Mouse (Mus musculus) CH12.LX (cell line): ENCODE data around the gene Ppp2r5d. TPM values are rescaled to one million over a fixed set of nuclear protein-coding genes. Genes with fewer than 3 reads are reported as not detected.

Source experiments
- DNase-seq: peaks from one replicate; pipeline ENCODE4 v3.0.0-alpha.2; 2013; ENCODE audit errors: extremely low read depth
- H3K27ac ChIP-seq: 2 replicates; pipeline ENCODE4 v1.5.1; 2012; ENCODE audit warnings: low read depth, mild to moderate bottlenecking, control low read depth, moderate library complexity; ENCODE audit not compliant: insufficient read depth
- H3K27me3 ChIP-seq: replicated peaks from 2 replicates; pipeline ENCODE3; 2012; ENCODE audit warnings: inconsistent platforms
- H3K36me3 ChIP-seq, 2 experiments: replicated peaks in 1 of 2; 2 replicates each; pipeline versions ENCODE3 to v1.6.1; 2012; ENCODE audit warnings: inconsistent platforms in 1 of 2, low read length in 1 of 2, mild to moderate bottlenecking in 1 of 2, mixed read lengths in 1 of 2, moderate library complexity in 1 of 2; ENCODE audit not compliant: control insufficient read depth in 1 of 2, insufficient read depth in 1 of 2
- H3K4me1 ChIP-seq, 2 experiments: 2 replicates each; pipeline ENCODE4 v1.6.1; 2012; ENCODE audit warnings: inconsistent platforms in 1 of 2, moderate library complexity in 1 of 2; ENCODE audit not compliant: insufficient read depth in 2 of 2, control insufficient read depth in 1 of 2
- H3K4me2 ChIP-seq: 2 replicates; pipeline ENCODE4 v1.6.1; 2012; ENCODE audit warnings: low read depth, mild to moderate bottlenecking, control low read depth; ENCODE audit not compliant: poor library complexity, insufficient read depth, severe bottlenecking
- H3K4me3 ChIP-seq, 3 experiments: fragments of 150-350 bp in 1 of 3; sonication (generic) in 1 of 3; replicated peaks in 1 of 3; 2 replicates each; pipeline versions ENCODE3 to v1.5.1; 2011 to 2012; ENCODE audit warnings: low read depth in 2 of 3, low read length in 2 of 3, mild to moderate bottlenecking in 2 of 3, moderate library complexity in 2 of 3, control low read depth in 1 of 3, improper control_type of control experiment in 1 of 3, inconsistent platforms in 1 of 3, mixed read lengths in 1 of 3; ENCODE audit not compliant: poor library complexity in 1 of 3
- H3K79me2 ChIP-seq: replicated peaks from 2 replicates; pipeline ENCODE4 v1.6.1; 2012; ENCODE audit warnings: mild to moderate bottlenecking, moderate library complexity; ENCODE audit not compliant: control insufficient read depth, poor library complexity, insufficient read depth, severe bottlenecking; ENCODE audit errors: extremely low read depth
- H3K9ac ChIP-seq: 2 replicates; pipeline ENCODE4 v1.6.1; 2012; ENCODE audit warnings: low read depth, mild to moderate bottlenecking, control low read depth, moderate library complexity; ENCODE audit not compliant: insufficient read depth
- H3K9me3 ChIP-seq: replicated peaks from 2 replicates; pipeline ENCODE3; 2012; ENCODE audit warnings: low read length, inconsistent platforms, mixed read lengths
- CHD1 ChIP-seq: IDR thresholded peaks from 2 replicates; pipeline ENCODE4 v1.6.1; 2012; ENCODE audit warnings: low read depth, low read length, improper control_type of control experiment, inconsistent platforms
- CTCF ChIP-seq, 2 experiments: IDR thresholded peaks in 1 of 2; conservative IDR thresholded peaks in 1 of 2; 2 replicates each; pipeline ENCODE4 v1.5.1; 2011 to 2012; ENCODE audit warnings: low read depth in 2 of 2, low read length in 2 of 2, improper control_type of control experiment in 1 of 2, inconsistent platforms in 1 of 2, mild to moderate bottlenecking in 1 of 2, moderate library complexity in 1 of 2
- ELF1 ChIP-seq: IDR thresholded peaks from 2 replicates; pipeline ENCODE4 v1.6.1; 2014; ENCODE audit warnings: low read depth, mild to moderate bottlenecking, inconsistent platforms, low read length, improper control_type of control experiment
- EP300 ChIP-seq: IDR thresholded peaks from 2 replicates; pipeline ENCODE4 v1.6.1; 2011; ENCODE audit warnings: low read length, improper control_type of control experiment
- GABPA ChIP-seq: IDR thresholded peaks from 2 replicates; pipeline ENCODE4 v1.6.1; 2012; ENCODE audit warnings: low read depth, low read length, improper control_type of control experiment, inconsistent platforms; ENCODE audit not compliant: insufficient replicate concordance
- IRF4 ChIP-seq: IDR thresholded peaks from 2 replicates; pipeline ENCODE4 v1.6.1; 2014; ENCODE audit warnings: low read depth, mild to moderate bottlenecking, inconsistent platforms, low read length, improper control_type of control experiment
- KAT2A ChIP-seq: IDR thresholded peaks from 2 replicates; pipeline ENCODE4 v1.6.1; 2012; ENCODE audit warnings: low read length, improper control_type of control experiment, inconsistent platforms; ENCODE audit not compliant: insufficient replicate concordance
- MAFK ChIP-seq: IDR thresholded peaks from 2 replicates; pipeline ENCODE4 v1.6.1; 2011; ENCODE audit warnings: low read length, improper control_type of control experiment; ENCODE audit not compliant: insufficient replicate concordance
- MAX ChIP-seq: IDR thresholded peaks from 2 replicates; pipeline ENCODE4 v1.6.1; 2011; ENCODE audit warnings: low read length, improper control_type of control experiment
- MAZ ChIP-seq: IDR thresholded peaks from 2 replicates; pipeline ENCODE4 v1.6.1; 2012; ENCODE audit warnings: low read depth, mild to moderate bottlenecking, inconsistent platforms, low read length, improper control_type of control experiment, moderate library complexity
- MYC ChIP-seq: IDR thresholded peaks from 2 replicates; pipeline ENCODE4 v1.6.1; 2011; ENCODE audit warnings: low read depth, mild to moderate bottlenecking, improper control_type of control experiment, low read length
- NRF1 ChIP-seq: IDR thresholded peaks from 2 replicates; pipeline ENCODE4 v1.6.1; 2014; ENCODE audit warnings: low read depth, mild to moderate bottlenecking, inconsistent platforms, low read length, improper control_type of control experiment, moderate library complexity
- PAX5 ChIP-seq: IDR thresholded peaks from 2 replicates; pipeline ENCODE4 v1.6.1; 2012; ENCODE audit warnings: low read length, inconsistent platforms, mixed read lengths
- POLR2AphosphoS2 ChIP-seq: IDR thresholded peaks from 2 replicates; pipeline ENCODE4 v1.6.1; 2011; ENCODE audit warnings: low read depth, low read length, improper control_type of control experiment
- RCOR1 ChIP-seq: conservative IDR thresholded peaks from 2 replicates; pipeline ENCODE4 v1.6.1; 2012; ENCODE audit warnings: low read depth, mild to moderate bottlenecking, inconsistent platforms, low read length, improper control_type of control experiment
- SMC3 ChIP-seq: IDR thresholded peaks from 2 replicates; pipeline ENCODE4 v1.6.1; 2011; ENCODE audit warnings: low read depth, low read length, improper control_type of control experiment
- UBTF ChIP-seq: IDR thresholded peaks from 2 replicates; pipeline ENCODE4 v1.6.1; 2012; ENCODE audit warnings: low read depth, mild to moderate bottlenecking, inconsistent platforms, low read length, improper control_type of control experiment, moderate library complexity
- ZKSCAN1 ChIP-seq: IDR thresholded peaks from 2 replicates; pipeline ENCODE4 v1.6.1; 2012; ENCODE audit warnings: low read depth, inconsistent platforms, low read length, improper control_type of control experiment, borderline replicate concordance
- dilution Hi-C: fragments of 300-500 bp; cut with MboI; formaldehyde crosslinking; loops from 2 replicates; pipeline ENCODE4 v1.14.3; 2020; ENCODE audit warnings: low sequenced_read_pairs; ENCODE audit not compliant: extremely low pct_unique_long_range_greater_than_20kb, extremely low pct_ligation_motif_present
- in situ Hi-C: fragments of 300-500 bp; cut with MboI; formaldehyde crosslinking; loops from 3 replicates; pipeline ENCODE4 v1.14.3; 2019; ENCODE audit warnings: low sequenced_read_pairs, low pct_ligation_motif_present, low pct_unique_long_range_greater_than_20kb, mixed read lengths
- polyA plus RNA-seq: library from polyadenylated mRNA; unstranded; fragments of >175 nt; gene quantifications from 2 replicates; pipeline ENCODE4 v1.2.1, GENCODE M21; 2012; ENCODE audit warnings: low read depth; ENCODE audit not compliant: insufficient read length
- total RNA-seq, 2 experiments: library from RNA; depleted of rRNA; stranded (reverse); fragments of 300-350 nt in 1 of 2; fragments of >200 nt in 1 of 2; gene quantifications; 2 replicates each; pipeline ENCODE4 v1.2.3; 2012 to 2014

The Ppp2r5d gene
- total and polyA plus RNA-seq, 3 experiments = 56.2 to 75.4 (median 57.7) TPM

DNA sequence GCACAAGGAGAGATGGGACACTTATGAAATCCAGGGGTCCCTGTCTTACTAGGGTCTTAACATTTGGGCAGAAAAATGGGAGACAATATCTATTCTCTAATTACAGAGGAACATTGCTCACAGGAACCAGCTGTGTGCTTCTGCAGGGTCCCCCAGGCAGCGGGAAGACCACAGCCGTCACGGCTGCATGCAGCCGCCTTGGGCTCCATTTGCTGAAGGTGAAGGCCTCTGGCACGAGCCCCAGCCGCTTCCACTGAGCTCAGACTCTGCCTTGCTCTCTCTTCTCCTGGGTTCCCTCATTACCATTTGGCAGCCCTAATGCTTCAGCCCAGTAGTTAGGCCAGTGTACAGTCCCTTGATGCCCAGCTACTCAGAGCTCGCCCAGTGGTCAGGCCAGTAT is 16.2 kb upstream of the Ppp2r5d start:
- Histone ChIP-seq H3K79me2 (no peaks in the 10 kb centered on the region), H3K36me3 (peaks cover 43 to 85% of the 10 kb centered on the region in 2 experiments), H3K27me3 (no peaks in the 10 kb centered on the region), H3K4me2 (no peak overlapping the region), H3K9ac (no peak overlapping the region), H3K9me3 (no peaks in the 10 kb centered on the region), H3K4me3 (no peak overlapping the region), H3K4me1 (peaks cover 6 to 11% of the 10 kb centered on the region in 2 experiments), H3K27ac (no peak overlapping the region)
- in situ Hi-C loops (no loop called here), dilution Hi-C loops (no loop called here)
- TF ChIP-seq MAZ = no peak
- no peak for TF ChIP-seq MAX
- TF ChIP-seq ELF1 = no peak
- no peak for TF ChIP-seq MAFK
- TF ChIP-seq PAX5 = no peak
- TF ChIP-seq POLR2AphosphoS2 = no peak
- no peak for TF ChIP-seq KAT2A
- no peak for TF ChIP-seq SMC3
- TF ChIP-seq EP300 = no peak
- no peak for TF ChIP-seq UBTF
- no peak for TF ChIP-seq ZKSCAN1
- no peak for TF ChIP-seq CHD1
- no peak for TF ChIP-seq MYC
- no peak for TF ChIP-seq GABPA
- TF ChIP-seq RCOR1 = no peak
- TF ChIP-seq IRF4 = no peak
- no peak for TF ChIP-seq NRF1
- no peak for DNase-seq

DNA sequence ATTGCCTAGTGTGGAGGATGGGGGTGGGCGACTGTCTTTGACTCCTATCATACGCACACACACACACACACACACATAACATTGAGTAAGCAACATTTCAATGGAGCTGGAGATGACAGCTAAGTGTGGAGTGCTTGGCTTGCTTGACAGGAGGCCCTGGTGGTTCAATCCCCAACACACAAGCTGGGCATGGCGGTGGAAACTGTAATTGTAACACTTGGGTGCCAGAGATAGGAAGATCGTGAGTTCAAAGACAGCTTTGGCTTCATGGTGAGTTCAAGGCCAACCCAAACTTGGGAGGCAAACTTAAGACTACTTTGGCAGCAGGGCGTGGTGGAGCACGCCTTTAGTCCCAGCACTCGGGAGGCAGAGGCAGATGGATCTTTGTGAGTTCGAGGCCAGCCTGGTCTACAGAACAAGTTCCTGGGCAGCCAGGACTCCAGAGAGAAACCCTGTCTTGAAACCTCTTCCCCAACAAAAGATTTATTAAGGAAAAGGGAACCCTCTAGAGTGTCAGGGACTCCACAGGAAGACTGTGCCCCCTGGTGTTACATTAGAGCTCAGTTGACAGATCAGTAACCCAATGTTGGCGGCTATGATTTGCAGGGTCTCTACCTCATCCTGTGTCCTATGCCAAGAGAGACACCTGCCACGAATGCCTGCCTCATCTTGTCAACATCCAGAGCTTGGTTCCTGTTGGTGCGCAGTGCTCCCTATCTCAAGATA is 10.0 kb upstream of the Ppp2r5d start:
- no peak overlapping the region for H3K4me2 ChIP-seq
- peaks cover 17 to 55% of the 10 kb centered on the region in 2 experiments for H3K36me3 ChIP-seq
- no peak overlapping the region for H3K9ac ChIP-seq
- TF ChIP-seq ZKSCAN1 (no peak), CTCF (conservative IDR thresholded peaks at IDR 0.05 in 1 of 2, IDR thresholded peaks at IDR 0.05 in 1 of 2; ENCODE audit: low read depth in 2 of 2, low read length in 2 of 2) (peak in 1 of 2 experiments; percentile 16; a peak in 1 of 4 replicates)
- no peaks in the 10 kb centered on the region for H3K27me3 ChIP-seq
- H3K9me3 ChIP-seq = peaks cover 5% of the 10 kb centered on the region
- peaks cover 6 to 18% of the 10 kb centered on the region in 2 experiments for H3K4me1 ChIP-seq
- no peak for DNase-seq
- no peak overlapping the region for H3K4me3 ChIP-seq
- peaks cover 19% of the 10 kb centered on the region for H3K79me2 ChIP-seq
- H3K27ac ChIP-seq = no peak overlapping the region
- in situ Hi-C loops = loop anchor here (5.0 kb wide), 1 partner anchor 63 kb away; the partner anchor contains the start of gene Cul7
- dilution Hi-C loops = no loop called here
